Mouse (Mus musculus) hindbrain, embryonic 14.5 days (tissue): Measurements from ENCODE around the gene Secisbp2. TPM values are rescaled to one million over a fixed set of nuclear protein-coding genes. Genes with fewer than 3 reads are reported as not detected.

Experiments used
- ATAC-seq: fragments of 200-750 bp; cut with Nextera tagmentation; 2 replicates; pipeline ENCODE4 v1.8.0; 2017; ENCODE audit warnings: moderate number of reproducible peaks, mild to moderate bottlenecking, moderate TSS enrichment, moderate library complexity; ENCODE audit not compliant: low FRiP score
- DNase-seq: peaks from one replicate; pipeline ENCODE4 v3.0.0-alpha.2; 2015; ENCODE audit warnings: low spot score
- H3K27ac ChIP-seq: fragments of 300-500 bp; sonication (generic); 2 replicates; pipeline ENCODE4 v1.5.1; 2014; ENCODE audit warnings: mild to moderate bottlenecking, moderate library complexity
- H3K27me3 ChIP-seq: fragments of 300-500 bp; sonication (generic); 2 replicates; pipeline ENCODE4 v1.6.1; 2014; ENCODE audit warnings: mild to moderate bottlenecking, low read length, mixed read lengths; ENCODE audit not compliant: control insufficient read depth, insufficient read depth
- H3K36me3 ChIP-seq: fragments of 300-500 bp; sonication (generic); replicated peaks from 2 replicates; pipeline ENCODE4 v1.6.1; 2014; ENCODE audit not compliant: control insufficient read depth, insufficient read depth
- H3K4me1 ChIP-seq: fragments of 300-500 bp; sonication (generic); replicated peaks from 2 replicates; pipeline ENCODE4 v1.6.1; 2014; ENCODE audit warnings: antibody characterized with exemption, low read length, mixed read lengths; ENCODE audit not compliant: control insufficient read depth, insufficient read depth
- H3K4me2 ChIP-seq: fragments of 300-500 bp; sonication (generic); replicated peaks from 2 replicates; pipeline ENCODE4 v1.6.1; 2014; ENCODE audit warnings: mild to moderate bottlenecking, moderate library complexity
- H3K4me3 ChIP-seq: fragments of 300-500 bp; sonication (generic); replicated peaks from 2 replicates; pipeline ENCODE4 v1.5.1; 2014; ENCODE audit warnings: mild to moderate bottlenecking, low read length
- H3K9ac ChIP-seq: fragments of 300-500 bp; sonication (generic); 2 replicates; pipeline ENCODE4 v1.6.1; 2014
- H3K9me3 ChIP-seq: fragments of 300-500 bp; sonication (generic); 2 replicates; pipeline ENCODE4 v1.6.1; 2016; ENCODE audit warnings: low read length; ENCODE audit not compliant: control insufficient read depth
- WGBS: fragments of 180-500 bp; shearing (Covaris S2); extraction: QIAGEN DNeasy Blood & Tissue Kit; methylation state at CpG from one replicate; pipeline ENCODE4 v1.1.7; 2014; 5-methylcytosine and 5-hydroxymethylcytosine counted together
- polyA plus RNA-seq: library from polyadenylated mRNA; unstranded; fragments of >200 nt; fragmentation: Nextera tagmentation; extraction: Ambion mirVana; gene quantifications from 2 replicates; pipeline ENCODE4 v1.2.1, GENCODE M21; 2014

Secisbp2 gene
- polyA plus RNA-seq, 1 experiment from 2014 or later = 27.2 TPM

- H3K9me3 ChIP-seq = no peaks in the 10 kb centered on the region
- no peak overlapping the region for H3K4me2 ChIP-seq
- H3K27me3 ChIP-seq = no peaks in the 10 kb centered on the region
- H3K36me3 ChIP-seq = no peaks in the 10 kb centered on the region
- H3K4me3 ChIP-seq = no peak overlapping the region
- H3K9ac ChIP-seq = 0 out of 2 replicates have a peak overlapping the region, but pooled peaks have one; percentile 28
- 49% methylated on average over 14 of the region's 14 CpGs for WGBS
- DNase-seq (no peak), ATAC-seq (no peak)
- H3K27ac ChIP-seq = 0 out of 2 replicates have a peak overlapping the region, but pooled peaks have one; percentile 26
- peaks cover 17% of the 10 kb centered on the region for H3K4me1 ChIP-seq
Measured at GRCm38 (mm10) chr13:51732097-51732664, 80.7 kb downstream of the Secisbp2 start.

Other genes with a start within 250 kb of the Secisbp2 start
- 14.4 and 14.6 TPM in 2 replicates for gene S1pr3, start 243.1 kb upstream of the Secisbp2 start, polyA plus RNA-seq
- gene Shc3, start 82.3 kb upstream of the Secisbp2 start, polyA plus RNA-seq = 7.2 and 11.6 TPM in 2 replicates
- gene Cks2, start 6.5 kb upstream of the Secisbp2 start, polyA plus RNA-seq = 52.4 and 52.6 TPM in 2 replicates
- gene Sema4d, start 142.1 kb downstream of the Secisbp2 start, polyA plus RNA-seq = 16.2 and 17.8 TPM in 2 replicates
- gene Gadd45g, start 195.0 kb downstream of the Secisbp2 start, polyA plus RNA-seq = 38.4 and 43.6 TPM in 2 replicates